Mouse (Mus musculus): ENCODE measurements around the gene C2cd5.

C2cd5 gene

DNA sequence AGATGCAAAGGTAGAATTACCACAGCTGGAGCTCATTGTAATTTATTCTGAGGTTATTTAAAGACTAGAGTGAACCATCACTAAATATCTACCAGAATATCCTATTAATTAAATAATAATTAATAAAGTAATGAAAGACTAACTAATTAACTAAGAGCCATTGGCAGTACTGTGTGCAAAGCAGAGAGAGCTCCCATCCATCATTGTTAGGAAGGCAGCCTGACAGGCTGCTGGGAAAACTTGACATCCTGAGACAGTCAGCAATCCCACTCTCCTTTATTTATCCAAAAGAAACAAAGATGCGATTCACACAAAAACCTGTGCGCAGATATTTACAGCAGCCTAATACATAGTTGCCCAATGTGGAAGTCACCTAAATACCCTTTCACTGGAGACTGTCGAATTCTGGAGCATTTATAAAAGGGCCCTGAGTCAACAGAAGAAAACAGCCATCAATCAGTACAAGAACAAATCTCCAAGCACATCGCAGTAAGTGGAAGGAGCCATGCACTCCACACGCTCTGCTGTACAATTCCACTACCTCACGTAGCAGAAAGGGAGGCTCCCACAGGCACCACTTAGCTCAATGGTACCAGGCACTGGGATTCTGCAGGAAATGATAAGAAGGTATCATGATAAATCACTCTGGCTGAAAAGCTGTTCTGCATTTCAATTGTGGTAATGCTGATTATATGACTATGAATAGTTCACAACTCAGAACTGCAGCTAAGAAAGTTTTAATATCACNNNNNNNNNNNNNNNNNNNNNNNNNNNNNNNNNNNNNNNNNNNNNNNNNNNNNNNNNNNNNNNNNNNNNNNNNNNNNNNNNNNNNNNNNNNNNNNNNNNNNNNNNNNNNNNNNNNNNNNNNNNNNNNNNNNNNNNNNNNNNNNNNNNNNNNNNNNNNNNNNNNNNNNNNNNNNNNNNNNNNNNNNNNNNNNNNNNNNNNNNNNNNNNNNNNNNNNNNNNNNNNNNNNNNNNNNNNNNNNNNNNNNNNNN is 120.0 kb downstream of the C2cd5 start:
- no peak for DNase-seq (ENCODE audit: low spot score in 2 of 2)

DNA sequence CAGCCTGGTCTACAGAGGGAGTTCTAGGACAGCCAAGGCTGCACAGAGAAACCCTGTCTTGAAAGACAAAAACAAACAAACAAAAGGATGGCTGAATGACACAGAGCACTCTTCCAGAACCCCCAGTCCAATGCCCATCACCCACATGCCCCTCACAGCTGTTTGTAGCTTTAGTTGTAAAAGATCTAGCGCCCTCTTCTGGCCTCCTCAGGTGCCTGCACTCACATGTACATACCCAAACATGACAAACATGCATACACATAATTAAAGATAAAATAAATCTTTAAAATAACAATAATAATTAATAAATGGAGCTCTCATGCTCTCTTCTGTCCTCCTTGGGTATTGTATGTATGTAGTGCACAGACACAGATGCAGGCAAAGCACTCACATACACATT is 122.7 kb downstream of the C2cd5 start:
- no peak for DNase-seq (ENCODE audit: low spot score in 2 of 2)

GRCm38 (mm10) chr6:142973289-142973688 is 126.7 kb downstream of the C2cd5 start:
- peak in 1 of 2 experiments; percentile 38 for DNase-seq (ENCODE audit: low spot score in 2 of 2)

- DNase-seq (ENCODE audit: low spot score in 2 of 2), result no peak
These were observed 127.7 kb downstream of the C2cd5 start for GRCm38 (mm10) chr6:142972205-142972604.

DNA sequence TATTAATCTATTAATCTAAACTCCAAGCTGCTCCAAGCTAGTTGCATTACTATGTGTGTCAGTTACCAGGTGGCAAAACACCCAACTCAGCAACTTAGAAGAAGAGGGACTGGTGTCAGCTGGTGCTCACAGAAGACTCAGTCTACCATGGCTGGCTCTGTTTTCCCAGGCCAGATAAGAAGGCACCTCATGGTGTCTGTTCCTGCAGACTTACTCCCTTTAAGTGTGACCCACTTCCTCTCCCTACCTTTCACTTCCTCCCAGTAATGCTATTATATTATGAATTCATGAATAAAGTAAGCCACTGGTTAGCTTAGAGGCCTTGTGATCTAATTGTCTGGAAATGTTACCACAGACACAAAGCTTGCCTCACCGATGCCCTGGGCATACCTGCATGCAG is 132.5 kb downstream of the C2cd5 start:
- no peak for DNase-seq (ENCODE audit: low spot score in 2 of 2)

GRCm38 (mm10) chr6:142964531-142965385 is 135.2 kb downstream of the C2cd5 start:
- peak in 1 of 2 experiments; percentile 45 for DNase-seq (ENCODE audit: low spot score in 2 of 2)

DNA sequence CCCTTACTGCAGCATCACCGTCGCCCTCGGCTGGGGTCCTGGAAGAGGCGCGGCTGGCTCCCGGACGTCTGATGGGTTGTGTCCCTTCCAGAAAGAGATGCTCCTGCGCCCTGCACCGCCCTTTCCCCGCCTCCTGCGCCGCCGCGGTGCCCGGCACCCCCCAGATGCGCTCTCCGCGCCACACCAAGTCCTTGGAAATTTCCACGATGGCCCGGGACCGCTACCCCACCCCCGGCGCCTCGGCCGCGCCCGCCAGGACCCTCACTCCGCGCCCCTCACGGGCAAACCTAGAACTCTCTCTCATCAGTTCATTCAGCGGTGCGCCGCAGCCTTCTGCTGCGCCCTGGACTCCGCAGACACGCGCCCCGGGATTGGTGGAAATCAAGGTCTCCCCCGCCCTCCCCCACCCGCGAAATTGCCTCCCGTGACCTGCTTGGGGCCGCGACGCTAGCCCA is 135.8 kb downstream of the C2cd5 start, which contains the start of gene St8sia1:
TSS of gene St8sia1 (minus strand) at position 377 of the 455 bp plus-strand sequence.
- DNase-seq (ENCODE audit: low spot score in 2 of 2), result no peak

GRCm38 (mm10) chr6:142963480-142964075 is 136.4 kb downstream of the C2cd5 start:
- DNase-seq (ENCODE audit: low spot score in 2 of 2), result no peak

DNA sequence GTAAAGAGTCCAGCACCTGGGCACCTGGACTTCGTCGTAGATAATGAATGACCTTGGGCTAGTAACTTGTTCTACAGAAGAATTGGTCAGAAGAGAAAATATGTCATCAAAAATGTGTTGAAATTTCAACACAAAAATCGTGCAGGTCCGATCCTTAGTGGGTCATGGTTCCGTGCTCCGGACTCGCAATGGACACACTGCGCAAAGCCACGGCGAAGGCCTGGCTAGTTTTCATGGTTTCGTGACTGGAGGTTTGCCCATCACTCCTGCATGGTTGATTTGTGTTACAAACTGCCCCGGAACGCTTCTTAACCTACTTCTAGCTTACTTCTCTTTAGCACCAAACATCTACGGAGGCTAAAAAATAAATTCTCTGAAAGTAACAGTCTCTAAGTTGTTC is 137.1 kb downstream of the C2cd5 start:
- no peak for DNase-seq (ENCODE audit: low spot score in 2 of 2)

GRCm38 (mm10) chr6:142962476-142962875 is 137.5 kb downstream of the C2cd5 start:
- no peak for DNase-seq (ENCODE audit: low spot score in 2 of 2)

DNA sequence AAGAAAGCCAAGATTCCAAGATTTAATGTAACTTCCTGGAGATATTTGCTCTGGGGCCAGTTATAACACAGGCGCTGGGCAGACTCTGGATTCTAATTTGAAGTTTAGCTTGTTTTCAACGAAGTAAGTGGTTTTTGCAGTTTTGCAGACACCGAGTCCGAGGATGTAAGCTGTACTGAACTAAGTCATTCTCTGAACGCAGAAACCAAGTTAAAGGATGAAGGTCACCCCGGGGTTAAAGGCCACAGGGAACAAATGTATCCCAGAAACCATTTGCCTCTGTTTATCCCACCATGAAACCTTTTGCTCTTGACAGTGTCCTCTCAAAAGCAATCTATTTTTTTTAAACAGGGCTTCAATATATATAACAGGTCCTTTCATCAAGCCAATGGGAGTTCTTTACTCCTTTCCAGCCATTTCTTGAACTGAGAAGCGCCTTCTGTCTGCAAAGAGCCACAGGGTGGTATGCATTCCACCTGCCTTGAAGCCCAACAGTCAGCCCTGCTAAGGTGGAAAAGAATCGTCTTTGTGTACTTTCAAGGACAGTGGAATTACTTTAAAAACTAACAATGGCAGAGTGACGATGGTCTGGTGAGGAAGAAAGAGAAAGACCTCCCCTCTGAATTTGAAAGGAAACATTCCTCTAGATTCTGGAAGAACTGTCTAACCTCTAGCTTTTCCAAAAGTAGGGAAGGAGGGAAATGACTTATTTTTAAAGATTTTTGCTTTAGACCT is 138.1 kb downstream of the C2cd5 start:
- DNase-seq (ENCODE audit: low spot score in 2 of 2), result no peak
